Comparison of ENCODE assay signal across 10 mouse cellular contexts in genomic region chrX:12129828-12130809, GRCm38 (mm10). TPM values are rescaled to one million over a fixed set of nuclear protein-coding genes. Genes with fewer than 3 reads are reported as not detected.
DNase-seq lines count a peak whose midpoint lies in the region; ATAC-seq and TF ChIP-seq lines count a peak whose summit lies in the region.
"Had no signal": no experiment of that assay in that cellular context is flagged by ENCODE, and none has a peak within 500 bp of the region (broad histone marks: within the 10 kb centered on the region; RNA-seq: fewer than 3 reads in every experiment).

No protein-coding gene starts in this region.

- H3K9me3 ChIP-seq in heart, embryonic 10.5 days: no peaks in the 10 kb centered on the region
- H3K9me3 ChIP-seq in lung, embryonic 16.5 days (ENCODE audit: control insufficient read depth, low read length): no peaks in the 10 kb centered on the region
- no peaks in the 10 kb centered on the region for H3K9me3 ChIP-seq in CH12.LX (replicated peaks; ENCODE audit: low read length)
- no peaks in the 10 kb centered on the region for H3K9me3 ChIP-seq in limb, embryonic 11.5 days (ENCODE audit: control insufficient read depth, low read length)
- H3K9me3 ChIP-seq: forebrain, embryonic 13.5 days; stomach, embryonic 15.5 days had no signal

- no peaks in the 10 kb centered on the region for H3K36me3 ChIP-seq in heart, embryonic 10.5 days
- H3K36me3 ChIP-seq in lung, embryonic 16.5 days (ENCODE audit: control insufficient read depth, insufficient read depth, low read length): no peaks in the 10 kb centered on the region
- no peaks in the 10 kb centered on the region for H3K36me3 ChIP-seq in CH12.LX (replicated peaks in 1 of 2; ENCODE audit: control insufficient read depth in 1 of 2, insufficient read depth in 1 of 2, low read length in 1 of 2)
- H3K36me3 ChIP-seq in limb, embryonic 11.5 days (ENCODE audit: control insufficient read depth, insufficient read depth, low read length): no peaks in the 10 kb centered on the region
- H3K36me3 ChIP-seq: stomach, embryonic 15.5 days had no signal

- no peak overlapping the region for H3K9ac ChIP-seq in lung, embryonic 16.5 days (ENCODE audit: low read length)
- H3K9ac ChIP-seq in CH12.LX (ENCODE audit: insufficient read depth, low read depth): no peak overlapping the region
- no peak overlapping the region for H3K9ac ChIP-seq in limb, embryonic 11.5 days (ENCODE audit: low read length)
- H3K9ac ChIP-seq: stomach, embryonic 15.5 days had no signal

- TF ChIP-seq CTCF in CH12.LX (conservative IDR thresholded peaks at IDR 0.05 in 1 of 2, IDR thresholded peaks at IDR 0.05 in 1 of 2; ENCODE audit: low read depth in 2 of 2, low read length in 2 of 2): no peak

- DNase-seq in heart, embryonic 10.5 days (ENCODE audit: low spot score): no peak
- DNase-seq in heart, postnatal 4 days: no peak
- no peak for DNase-seq in lung, postnatal 4 days
- DNase-seq in CH12.LX (ENCODE audit: extremely low read depth): no peak
- DNase-seq in limb, embryonic 11.5 days (ENCODE audit: low spot score): peak; percentile 27
- no peak for DNase-seq in natural killer cell, adult 2 months (ENCODE audit: low spot score in 2 of 2)
- no peak for DNase-seq in layer of hippocampus, adult 8-10 months (ENCODE audit: low spot score in 2 of 2)

- ATAC-seq in lung, embryonic 16.5 days (ENCODE audit: low read depth): no peak
- ATAC-seq in limb, embryonic 11.5 days (ENCODE audit: insufficient number of reproducible peaks, low FRiP score, low TSS enrichment, low read depth): no peak

- H3K27ac ChIP-seq in heart, embryonic 10.5 days: peak overlapping the region; percentile 94; the same call in 1 of the 2 replicates
- no peak overlapping the region for H3K27ac ChIP-seq in lung, embryonic 16.5 days (ENCODE audit: low read length)
- peak overlapping the region; percentile 74 for H3K27ac ChIP-seq in CH12.LX (ENCODE audit: insufficient read depth, low read depth)
- H3K27ac ChIP-seq in limb, embryonic 11.5 days (replicated peaks; ENCODE audit: low read depth, low read length): no peak overlapping the region

- 17% methylated on average over 14 of the region's 14 CpGs for WGBS in heart, embryonic 10.5 days
- WGBS in lung, embryonic 16.5 days: 38% methylated on average over 14 of the region's 14 CpGs
- WGBS in limb, embryonic 11.5 days: 7% methylated on average over 14 of the region's 14 CpGs

- H3K79me2 ChIP-seq in CH12.LX (replicated peaks; ENCODE audit: control insufficient read depth, extremely low read depth, insufficient read depth, poor library complexity, severe bottlenecking): peaks cover 25% of the 10 kb centered on the region

- no peak for TF ChIP-seq POLR2A in CH12.LX (IDR thresholded peaks at IDR 0.05; ENCODE audit: low read depth, low read length)

- H3K4me3 ChIP-seq in heart, embryonic 10.5 days: 0 out of 2 replicates have a peak overlapping the region, but pooled peaks have one; percentile 71
- no peak overlapping the region for H3K4me3 ChIP-seq in lung, embryonic 16.5 days (ENCODE audit: low read length)
- peak overlapping the region in 1 of 3 experiments; percentile 55 for H3K4me3 ChIP-seq in CH12.LX (replicated peaks in 1 of 3; ENCODE audit: low read depth in 2 of 3, low read length in 2 of 3, poor library complexity in 1 of 3)
- H3K4me3 ChIP-seq in limb, embryonic 11.5 days (ENCODE audit: low read depth, low read length): no peak overlapping the region
- H3K4me3 ChIP-seq: stomach, embryonic 15.5 days had no signal

- peaks cover 58% of the 10 kb centered on the region for H3K4me1 ChIP-seq in heart, embryonic 10.5 days
- peaks cover 39% of the 10 kb centered on the region for H3K4me1 ChIP-seq in lung, embryonic 16.5 days (replicated peaks; ENCODE audit: control insufficient read depth, insufficient read depth, low read length)
- H3K4me1 ChIP-seq in CH12.LX (ENCODE audit: control insufficient read depth in 1 of 2, insufficient read depth in 2 of 2): peaks cover 11 to 38% of the 10 kb centered on the region in 2 experiments
- H3K4me1 ChIP-seq in limb, embryonic 11.5 days (ENCODE audit: control insufficient read depth, insufficient read depth, low read length): peaks cover 33% of the 10 kb centered on the region

- TF ChIP-seq RAD21 in CH12.LX (IDR thresholded peaks at IDR 0.05; ENCODE audit: low read depth, low read length): no peak

- TF ChIP-seq EP300 in CH12.LX (IDR thresholded peaks at IDR 0.05; ENCODE audit: low read length): no peak

- H3K27me3 ChIP-seq in heart, embryonic 10.5 days (ENCODE audit: insufficient read depth, poor library complexity, severe bottlenecking): peaks cover 97% of the 10 kb centered on the region
- H3K27me3 ChIP-seq in lung, embryonic 16.5 days (ENCODE audit: control insufficient read depth, insufficient read depth, low read depth, low read length): peaks cover 60% of the 10 kb centered on the region
- H3K27me3 ChIP-seq in CH12.LX (replicated peaks): no peaks in the 10 kb centered on the region
- peaks cover 73% of the 10 kb centered on the region for H3K27me3 ChIP-seq in limb, embryonic 11.5 days (ENCODE audit: control insufficient read depth, insufficient read depth, low read length)

- H3K4me2 ChIP-seq in lung, embryonic 16.5 days (ENCODE audit: low read depth, low read length): 0 out of 2 replicates have a peak overlapping the region, but pooled peaks have one; percentile 60
- peak overlapping the region; percentile 93 for H3K4me2 ChIP-seq in CH12.LX (ENCODE audit: insufficient read depth, low read depth, poor library complexity, severe bottlenecking)
- H3K4me2 ChIP-seq in limb, embryonic 11.5 days (ENCODE audit: low read depth, severe bottlenecking): peak overlapping the region; percentile 7; the same call in 1 of the 2 replicates

- dilution Hi-C loops in CH12.LX (cut with MboI; ENCODE audit: extremely low pct_ligation_motif_present, extremely low pct_unique_long_range_greater_than_20kb, low sequenced_read_pairs): no loop called here

- in situ Hi-C loops in CH12.LX (cut with MboI; ENCODE audit: low pct_ligation_motif_present, low pct_unique_long_range_greater_than_20kb, low sequenced_read_pairs): loop anchor here (5.0 to 10.0 kb wide), 2 partner anchors 43 to 115 kb away; no protein-coding TSS in a partner anchor

TF ChIP-seq in CH12.LX, 34 proteins besides CTCF, POLR2A, EP300 and RAD21:
- TF ChIP-seq MAFK (IDR thresholded peaks at IDR 0.05; ENCODE audit: insufficient replicate concordance, low read length): no peak
- peak; percentile 46; the same call in 1 of the 2 replicates for TF ChIP-seq BHLHE40 (IDR thresholded peaks at IDR 0.05; ENCODE audit: low read depth, low read length)
- peak; percentile 9; the same call in 1 of the 2 replicates for TF ChIP-seq ETS1 (conservative IDR thresholded peaks at IDR 0.05; ENCODE audit: low read depth, low read length)
TF ChIP-seq in CH12.LX: peak in this region for 2.

RNA-seq across cellular contexts. Expression of gene Bcor, which starts 30.0 kb away (rescaled TPM):
- polyA plus RNA-seq in heart, embryonic 10.5 days (2016; fragmentation: Nextera tagmentation; extraction: Ambion mirVana): 17.5 and 20.8 TPM in 2 replicates
- total RNA-seq in heart, postnatal 4 days (2021): 10 to 100 TPM; 46.2 to 48.1 TPM
- polyA plus RNA-seq in lung, embryonic 16.5 days (2015; fragmentation: Nextera tagmentation; extraction: Ambion mirVana): 18.5 and 19.7 TPM in 2 replicates
- 40.0 and 41.1 TPM in 2 replicates for total RNA-seq in CH12.LX (2012; rRNA removed)
- total RNA-seq in CH12.LX (2014; rRNA removed): 14.3 and 14.6 TPM in 2 replicates
- 29.6 and 33.8 TPM in 2 replicates for polyA plus RNA-seq in CH12.LX (2012; ENCODE audit: insufficient read length, low read depth)
- polyA plus RNA-seq in limb, embryonic 11.5 days (2014; fragmentation: Nextera tagmentation; extraction: Ambion mirVana): 26.6 and 30.5 TPM in 2 replicates
- 10 to 100 TPM; 17.6 to 21.4 (median 20.3) TPM for total RNA-seq in layer of hippocampus, adult 8-10 months (2022)

Comparison
In these comparisons a context has a peak if more than half of its experiments do, and no peak if none do; other contexts are left out.
1. H3K27ac ChIP-seq: peak in heart, embryonic 10.5 days (single experiment) and CH12.LX (single experiment); none in lung, embryonic 16.5 days (single experiment) and limb, embryonic 11.5 days (single experiment).
2. H3K4me2 ChIP-seq: peak in every context shown above with its lines; median percentile 93 in CH12.LX; 60 in lung, embryonic 16.5 days; 7 in limb, embryonic 11.5 days.